In genomic region chr9:25583621-25584020, GRCm38 (mm10) we compare ENCODE assay signal across 23 mouse cellular contexts.
DNase-seq lines count a peak whose midpoint lies in the region; ATAC-seq lines count a peak whose summit lies in the region.
"Had no signal": no experiment of that assay in that cellular context is flagged by ENCODE, and none has a peak within 500 bp of the region (broad histone marks: within the 10 kb centered on the region; RNA-seq: fewer than 3 reads in every experiment).

No protein-coding gene starts in this region.

- H3K4me1 ChIP-seq in heart, embryonic 11.5 days (ENCODE audit: control insufficient read depth, insufficient read depth, low read length) = 0 out of 2 replicates have a peak, but pooled peaks cover 8% of the 10 kb centered on the region
- no peaks in the 10 kb centered on the region for H3K4me1 ChIP-seq in midbrain, embryonic 11.5 days (ENCODE audit: control insufficient read depth, insufficient read depth, low read length)
- H3K4me1 ChIP-seq in midbrain, embryonic 15.5 days = no peaks in the 10 kb centered on the region
- H3K4me1 ChIP-seq: embryonic facial prominence, embryonic 15.5 days; forebrain, embryonic 10.5 days; forebrain, embryonic 12.5 days had no signal

- H3K4me2 ChIP-seq in heart, embryonic 11.5 days = no peak overlapping the region
- H3K4me2 ChIP-seq in midbrain, embryonic 11.5 days = no peak overlapping the region
- H3K4me2 ChIP-seq in midbrain, embryonic 15.5 days = no peak overlapping the region
- H3K4me2 ChIP-seq: embryonic facial prominence, embryonic 13.5 days; embryonic facial prominence, embryonic 15.5 days; forebrain, embryonic 12.5 days had no signal

- no peaks in the 10 kb centered on the region for H3K27me3 ChIP-seq in heart, embryonic 11.5 days (ENCODE audit: control insufficient read depth, insufficient read depth, low read length)
- no peaks in the 10 kb centered on the region for H3K27me3 ChIP-seq in midbrain, embryonic 11.5 days (ENCODE audit: control insufficient read depth, insufficient read depth, low read length)
- H3K27me3 ChIP-seq in midbrain, embryonic 15.5 days (replicated peaks) = no peaks in the 10 kb centered on the region
- H3K27me3 ChIP-seq: embryonic facial prominence, embryonic 13.5 days; embryonic facial prominence, embryonic 15.5 days; forebrain, embryonic 12.5 days had no signal

- H3K9ac ChIP-seq in heart, embryonic 11.5 days (ENCODE audit: low read depth, low read length) = no peak overlapping the region
- H3K9ac ChIP-seq in midbrain, embryonic 11.5 days (ENCODE audit: low read length) = no peak overlapping the region
- no peak overlapping the region for H3K9ac ChIP-seq in midbrain, embryonic 15.5 days
- H3K9ac ChIP-seq: embryonic facial prominence, embryonic 13.5 days; embryonic facial prominence, embryonic 15.5 days; forebrain, embryonic 12.5 days had no signal

- peak; percentile 33 for DNase-seq in adrenal gland, adult 2 months
- no peak for DNase-seq in adrenal gland, adult 8-10 months
- no peak for DNase-seq in heart, postnatal 14 days
- DNase-seq in midbrain, embryonic 11.5 days (ENCODE audit: low spot score, missing footprints) = peak; percentile 74
- DNase-seq in ovary, adult 18-20 months (ENCODE audit: low spot score) = no peak
- DNase-seq: adrenal gland, postnatal 10 days; adrenal gland, postnatal 25 days; cerebellum, adult 11 months; cerebellum, adult 18-20 months; cerebellum, adult 8-10 months; cerebellum, adult 9-11 months; cerebellum, postnatal 14 days; cerebellum, postnatal 36 days; embryo, embryonic 11 days had no signal

- intact Hi-C loops in heart, postnatal 14 days (cut with DNase I) = no loop called here

- H3K9me3 ChIP-seq in heart, embryonic 11.5 days (replicated peaks; ENCODE audit: control insufficient read depth, low read length) = no peaks in the 10 kb centered on the region
- no peaks in the 10 kb centered on the region for H3K9me3 ChIP-seq in midbrain, embryonic 11.5 days (ENCODE audit: control insufficient read depth, low read length)
- no peaks in the 10 kb centered on the region for H3K9me3 ChIP-seq in midbrain, embryonic 15.5 days
- H3K9me3 ChIP-seq: embryonic facial prominence, embryonic 13.5 days; embryonic facial prominence, embryonic 15.5 days; forebrain, embryonic 10.5 days; forebrain, embryonic 12.5 days had no signal

- no peak overlapping the region for H3K27ac ChIP-seq in heart, embryonic 11.5 days (ENCODE audit: low read depth, low read length)
- H3K27ac ChIP-seq in midbrain, embryonic 11.5 days (ENCODE audit: low read depth, low read length) = no peak overlapping the region
- H3K27ac ChIP-seq in midbrain, embryonic 15.5 days = no peak overlapping the region
- H3K27ac ChIP-seq: embryonic facial prominence, embryonic 13.5 days; embryonic facial prominence, embryonic 15.5 days; forebrain, embryonic 10.5 days; forebrain, embryonic 12.5 days had no signal

- H3K4me3 ChIP-seq in heart, embryonic 11.5 days (ENCODE audit: low read depth, low read length) = no peak overlapping the region
- no peak overlapping the region for H3K4me3 ChIP-seq in midbrain, embryonic 11.5 days (ENCODE audit: low read depth, low read length)
- H3K4me3 ChIP-seq in midbrain, embryonic 15.5 days = no peak overlapping the region
- H3K4me3 ChIP-seq: embryonic facial prominence, embryonic 13.5 days; embryonic facial prominence, embryonic 15.5 days; erythroblast, embryonic 14.5 days; forebrain, embryonic 10.5 days; forebrain, embryonic 12.5 days had no signal

- WGBS in heart, embryonic 11.5 days (ENCODE audit: insufficient replicate concordance) = 84% methylated on average over 2 of the region's 2 CpGs
- 92% methylated on average over 2 of the region's 2 CpGs for WGBS in midbrain, embryonic 11.5 days
- WGBS in midbrain, embryonic 15.5 days = 93% methylated on average over 2 of the region's 2 CpGs

- H3K36me3 ChIP-seq in heart, embryonic 11.5 days (ENCODE audit: control insufficient read depth, insufficient read depth, low read length) = no peaks in the 10 kb centered on the region
- no peaks in the 10 kb centered on the region for H3K36me3 ChIP-seq in midbrain, embryonic 11.5 days (ENCODE audit: control insufficient read depth, insufficient read depth, low read length)
- H3K36me3 ChIP-seq in midbrain, embryonic 15.5 days (replicated peaks) = no peaks in the 10 kb centered on the region
- H3K36me3 ChIP-seq: embryonic facial prominence, embryonic 13.5 days; embryonic facial prominence, embryonic 15.5 days; forebrain, embryonic 12.5 days had no signal

- ATAC-seq in heart, embryonic 11.5 days (replicated peaks; ENCODE audit: insufficient number of reproducible peaks, low FRiP score, low TSS enrichment) = 0 out of 2 replicates have a peak, but pooled peaks have one; percentile 22
- ATAC-seq in midbrain, embryonic 11.5 days (ENCODE audit: low FRiP score) = no peak
- ATAC-seq in midbrain, embryonic 15.5 days (replicated peaks) = no peak
- ATAC-seq: forebrain, embryonic 14.5 days; forebrain, embryonic 16.5 days had no signal

Comparison
In these comparisons a context has a peak if more than half of its experiments do, and no peak if none do; other contexts are left out.
1. DNase-seq: peak in adrenal gland, adult 2 months (single experiment) and midbrain, embryonic 11.5 days (single experiment); none in adrenal gland, adult 8-10 months (single experiment), heart, postnatal 14 days (0 of 2) and ovary, adult 18-20 months (single experiment).